Mouse (Mus musculus) layer of hippocampus, postnatal 14 days (tissue): ENCODE measurements at regions not wholly inside any gene's neighbourhood (a gene's known extent, or its start where the extent isn't known, plus 50 kb on each side); places are given as distances from the start of the nearest gene placed in this dataset.

Experiments used
- DNase-seq, 2 experiments: peaks; one replicate each; pipeline ENCODE4 v3.0.0; 2021 to 2022; ENCODE audit warnings: low spot score in 2 of 2, mixed read lengths in 1 of 2

DNA sequence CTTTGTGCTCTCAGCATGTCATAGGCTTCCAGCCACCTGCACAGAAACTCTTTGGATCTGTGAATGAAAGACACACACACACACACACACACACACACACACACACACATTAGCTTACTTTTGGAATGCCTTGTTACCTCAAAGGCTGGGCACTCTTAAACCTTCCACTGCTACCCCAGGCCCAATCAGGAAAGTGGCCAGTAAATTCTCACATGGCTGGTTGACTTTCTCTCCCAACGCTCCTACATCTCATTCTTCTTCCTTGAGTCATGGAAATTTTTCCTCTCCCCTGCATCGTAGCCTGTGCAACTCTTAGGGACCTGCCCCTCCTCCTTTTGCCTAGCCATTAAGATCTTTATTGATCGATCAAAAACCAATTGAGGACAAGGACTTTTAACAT, 465.3 kb upstream of the Cpeb2 start:
- no peak for DNase-seq

DNA sequence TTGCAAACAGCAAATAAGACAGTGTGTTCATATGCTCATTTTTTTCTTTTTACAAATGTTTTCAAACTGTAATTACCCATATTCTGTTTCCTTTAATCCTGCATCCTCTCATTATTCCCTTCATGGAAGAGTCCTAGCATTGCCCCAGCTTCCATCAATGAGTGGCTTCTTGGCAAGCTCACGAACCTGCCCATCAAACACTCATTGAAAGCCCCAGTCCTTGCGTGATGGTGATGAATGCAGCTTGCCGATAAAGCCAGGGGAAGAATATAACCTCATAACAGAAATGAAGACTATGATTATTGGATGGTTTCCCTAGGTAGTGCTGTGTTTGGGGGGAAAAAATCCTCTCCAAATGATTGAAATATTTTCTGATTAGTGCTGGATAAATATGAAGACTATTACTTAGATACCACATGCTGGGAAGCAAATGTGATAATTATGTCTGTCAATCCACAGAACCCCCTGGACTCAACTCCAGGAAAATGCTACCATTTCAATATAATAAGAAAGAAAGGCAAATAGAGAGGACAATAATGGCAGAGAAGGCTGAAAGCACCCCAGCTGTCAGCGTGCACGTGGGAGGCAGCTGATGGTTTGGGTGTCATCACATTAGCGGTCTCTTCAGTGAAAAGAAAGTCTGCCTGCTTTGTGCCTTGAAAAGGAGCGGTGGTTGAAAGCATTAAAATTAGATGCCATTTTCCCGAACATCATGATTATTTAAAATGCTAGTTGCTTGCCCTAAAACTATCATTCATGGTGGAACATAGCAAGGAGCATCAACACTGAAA, 455.7 kb upstream of the Cpeb2 start:
- peak; percentile 14 to 18 for DNase-seq

DNA sequence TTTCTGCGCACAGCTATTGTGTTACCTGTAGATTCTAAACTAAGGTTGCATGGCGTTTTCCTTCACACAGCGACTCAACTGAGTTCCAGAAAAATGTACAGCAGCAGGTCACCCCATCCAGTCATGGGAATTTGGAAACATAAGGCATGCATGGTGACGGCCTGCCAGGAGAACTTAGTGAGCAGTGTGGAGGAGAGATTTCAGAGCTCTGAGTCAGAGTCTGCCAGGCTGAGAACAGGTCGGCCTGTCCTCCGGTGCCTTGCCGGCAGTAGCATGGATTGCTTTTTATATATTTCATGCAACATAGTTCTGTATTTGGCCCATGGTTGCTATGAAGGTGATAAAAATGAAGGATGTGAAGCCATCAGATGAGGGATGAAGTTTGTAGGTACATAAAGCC, 427.0 kb upstream of the Cpeb2 start:
- no peak for DNase-seq
